Mouse (Mus musculus): ENCODE results near the gene Nemp1.

DNA sequence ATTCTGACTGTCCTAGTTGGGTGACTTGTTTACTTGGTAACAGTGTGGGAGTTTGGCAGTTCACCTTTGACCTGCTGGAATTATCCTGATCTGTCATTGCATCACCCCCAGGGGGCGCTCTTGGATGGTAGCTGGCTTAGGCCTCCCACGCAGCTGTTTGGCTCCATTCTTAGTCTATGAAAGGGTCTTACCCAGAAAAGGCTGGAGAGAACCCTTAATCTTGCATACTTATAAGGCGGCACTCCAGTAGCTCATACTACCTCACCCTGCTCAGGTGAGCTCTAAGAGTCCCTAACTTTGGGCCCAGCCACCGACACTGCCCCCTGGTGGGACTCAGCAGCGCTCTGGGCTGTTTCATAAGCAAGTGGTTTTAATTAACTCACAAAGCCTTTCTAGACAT is 78.0 kb downstream of the Nemp1 start:
- TF ChIP-seq POLR2A (IDR thresholded peaks at IDR 0.05; ENCODE audit: borderline replicate concordance, insufficient read depth, low read length) (no peak), CTCF (IDR thresholded peaks at IDR 0.05; ENCODE audit: borderline replicate concordance, insufficient read depth, low read depth, low read length) (peak; percentile 38; the same call in 1 of the 2 replicates)
